Mouse (Mus musculus) brain, adult 2 months (tissue): Measurements from ENCODE around the gene Slc4a4.

ENCODE experiments used
- DNase-seq: peaks from one replicate; pipeline ENCODE4 v3.0.0; 2011; ENCODE audit warnings: low read depth, low spot score

The Slc4a4 gene

DNA sequence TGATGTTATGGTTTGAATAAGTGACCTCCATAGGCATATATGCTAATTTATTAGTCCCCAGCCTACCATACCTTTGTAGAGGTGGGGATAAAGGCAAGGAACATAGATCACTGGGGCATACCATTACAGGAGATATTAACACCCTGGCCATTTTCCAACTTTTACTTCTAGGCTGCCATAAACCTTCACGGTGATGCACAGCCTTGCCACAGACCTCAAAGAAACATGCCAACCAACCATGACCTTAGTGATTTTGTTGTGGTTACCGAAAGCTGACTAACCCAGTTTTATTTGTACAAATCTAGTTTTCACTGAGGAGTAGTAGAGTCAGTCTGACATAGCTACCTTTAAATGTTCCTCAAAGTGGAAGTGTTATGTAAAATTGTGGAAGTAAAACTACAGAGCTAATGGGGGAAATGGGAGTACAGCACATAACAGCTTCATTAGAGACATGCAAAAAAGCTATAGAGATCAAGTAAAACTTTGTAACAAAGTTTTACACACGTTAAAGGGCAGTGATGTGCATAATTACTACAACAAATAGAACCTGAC, 393.8 kb downstream of the Slc4a4 start:
- no peak for DNase-seq
